Mouse (Mus musculus) E14TG2a.4 (cell line): ENCODE results near the gene Urm1.

Experiments
- CTCF ChIP-seq: conservative IDR thresholded peaks from 2 replicates; pipeline ENCODE4 v1.5.1; 2014; ENCODE audit warnings: low read length
- POU5F1 ChIP-seq: IDR thresholded peaks from 2 replicates; pipeline ENCODE4 v1.6.1; 2014; ENCODE audit warnings: low read length, borderline replicate concordance

DNA sequence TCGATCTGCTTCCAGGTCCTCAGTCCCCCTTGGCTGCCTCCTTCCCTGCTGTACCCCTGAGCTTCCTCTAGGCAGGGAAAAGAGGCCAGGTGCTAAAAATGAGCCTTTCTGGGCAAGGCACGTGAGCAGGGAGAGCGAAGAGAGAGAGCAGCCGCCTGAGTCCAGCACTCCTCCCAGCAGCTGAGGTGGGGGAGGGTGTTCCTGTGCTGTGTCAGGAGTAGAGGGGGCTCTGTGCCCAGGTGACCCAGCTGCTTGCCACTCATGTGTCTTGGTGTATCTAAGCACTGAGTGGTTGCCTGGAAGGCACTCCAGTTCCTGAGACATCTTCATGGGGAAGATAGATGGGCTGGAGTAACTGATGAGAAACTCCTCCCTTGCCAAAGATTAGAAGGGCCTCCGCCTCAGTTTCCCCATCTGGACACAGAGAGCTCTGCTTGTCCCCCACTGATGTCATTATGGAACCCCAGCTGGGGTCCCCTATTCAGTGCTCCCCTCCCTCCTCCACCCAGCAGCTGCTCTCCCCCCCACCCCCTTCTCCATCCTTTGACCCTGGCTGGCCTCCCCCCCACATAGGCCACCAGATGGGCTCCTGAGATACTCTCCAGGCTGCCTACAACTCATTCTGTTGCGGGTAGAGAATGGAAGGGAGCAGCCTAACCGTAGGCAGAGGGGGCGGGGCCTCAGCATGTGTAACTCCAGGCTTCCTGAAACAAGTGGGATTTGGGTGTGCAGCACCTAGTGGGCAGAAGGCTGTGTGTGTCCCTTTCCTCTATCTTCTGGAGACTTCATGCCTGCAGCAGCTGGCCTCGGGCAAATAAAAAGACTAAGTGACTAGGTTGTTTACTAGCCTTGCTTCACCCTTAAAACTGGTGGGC, 23.6 kb downstream of the Urm1 start:
- TF ChIP-seq CTCF = no peak
- no peak for TF ChIP-seq POU5F1
